Mouse (Mus musculus) ES-E14 (cell line): Measurements from ENCODE around the gene Ndufa7.

Experiments
- CHD2 ChIP-seq: IDR thresholded peaks from 2 replicates; pipeline ENCODE4 v1.6.1; 2014; ENCODE audit warnings: mild to moderate bottlenecking, low read depth, low read length, inconsistent platforms
- HCFC1 ChIP-seq: IDR thresholded peaks from 2 replicates; pipeline ENCODE4 v1.6.1; 2012; ENCODE audit warnings: low read length, inconsistent platforms, borderline replicate concordance; ENCODE audit not compliant: insufficient read depth
- MAFK ChIP-seq: IDR thresholded peaks from 2 replicates; pipeline ENCODE4 v1.6.1; 2014; ENCODE audit warnings: mild to moderate bottlenecking, low read depth, low read length, inconsistent platforms; ENCODE audit not compliant: insufficient read depth
- ZC3H11A ChIP-seq: IDR thresholded peaks from 2 replicates; pipeline ENCODE4 v1.6.1; 2012; ENCODE audit warnings: low read depth, mild to moderate bottlenecking, inconsistent platforms, low read length, borderline replicate concordance
- ZNF384 ChIP-seq: IDR thresholded peaks from 2 replicates; pipeline ENCODE4 v1.6.1; 2012; ENCODE audit warnings: low read depth, low read length, inconsistent platforms

- TF ChIP-seq MAFK (no peak), CHD2 (no peak), ZNF384 (no peak), HCFC1 (no peak), ZC3H11A (no peak)
Observed at GRCm38 (mm10) chr17:33774573-33775155, 49.7 kb upstream of the Ndufa7 start.
